In genomic region chr5:28157781-28158180, GRCm38 (mm10) we compare ENCODE assay signal across 16 mouse cellular contexts. TPM values are rescaled to one million over a fixed set of nuclear protein-coding genes. Genes with fewer than 3 reads are reported as not detected.
DNase-seq lines count a peak whose midpoint lies in the region; ATAC-seq and TF ChIP-seq lines count a peak whose summit lies in the region.
"Had no signal": no experiment of that assay in that cellular context is flagged by ENCODE, and none has a peak within 500 bp of the region (broad histone marks: within the 10 kb centered on the region; RNA-seq: fewer than 3 reads in every experiment).

No protein-coding gene starts in this region.

- no peak for TF ChIP-seq POLR2A in ES-Bruce4 (IDR thresholded peaks at IDR 0.05; ENCODE audit: insufficient read depth, low read length)

- DNase-seq in heart, postnatal 25 days (ENCODE audit: low spot score), result no peak
- peak; percentile 32 for DNase-seq in hindbrain, embryonic 11.5 days (ENCODE audit: low spot score)
- peak; percentile 93 for DNase-seq in midbrain, embryonic 11.5 days (ENCODE audit: low spot score, missing footprints)
- DNase-seq in layer of hippocampus, adult 11-12 months (ENCODE audit: low spot score), result no peak
- no peak for DNase-seq in thymus, postnatal 14 days
- no peak for DNase-seq in left cerebral cortex, postnatal 4 days
- DNase-seq: adrenal gland, postnatal 36 days; cerebellum, adult 18-20 months; gastrocnemius, adult 2 months; heart, postnatal 10 days; thymus, adult 18-20 months had no signal

- 1% methylated on average over 17 of the region's 17 CpGs for WGBS in heart, embryonic 11.5 days (ENCODE audit: insufficient replicate concordance)
- WGBS in hindbrain, embryonic 11.5 days, result 1% methylated on average over 17 of the region's 17 CpGs
- 2% methylated on average over 17 of the region's 17 CpGs for WGBS in midbrain, embryonic 11.5 days

- H3K27ac ChIP-seq in heart, embryonic 11.5 days (ENCODE audit: low read depth, low read length), result no peak overlapping the region
- H3K27ac ChIP-seq in ES-Bruce4 (ENCODE audit: insufficient read depth, low read length), result no peak overlapping the region
- no peak overlapping the region for H3K27ac ChIP-seq in hindbrain, embryonic 11.5 days (ENCODE audit: low read depth, low read length)
- peak overlapping the region; percentile 75; the same call in 1 of the 2 replicates for H3K27ac ChIP-seq in midbrain, embryonic 11.5 days (ENCODE audit: low read depth, low read length)
- H3K27ac ChIP-seq: gastrocnemius, adult 2 months had no signal

- no peak overlapping the region for H3K9ac ChIP-seq in heart, embryonic 11.5 days (ENCODE audit: low read depth, low read length)
- no peak overlapping the region for H3K9ac ChIP-seq in ES-Bruce4 (ENCODE audit: low read depth, poor library complexity, severe bottlenecking)
- no peak overlapping the region for H3K9ac ChIP-seq in hindbrain, embryonic 11.5 days (ENCODE audit: low read depth, low read length)
- peak overlapping the region; percentile 63 for H3K9ac ChIP-seq in midbrain, embryonic 11.5 days (ENCODE audit: low read length)

- peaks cover 87% of the 10 kb centered on the region for H3K27me3 ChIP-seq in heart, embryonic 11.5 days (ENCODE audit: control insufficient read depth, insufficient read depth, low read length)
- peaks cover 21% of the 10 kb centered on the region for H3K27me3 ChIP-seq in ES-Bruce4 (ENCODE audit: control insufficient read depth, insufficient read depth, low read length, poor library complexity, severe bottlenecking)
- peaks cover 61% of the 10 kb centered on the region for H3K27me3 ChIP-seq in hindbrain, embryonic 11.5 days (ENCODE audit: control insufficient read depth, insufficient read depth, low read length)
- peaks cover 64% of the 10 kb centered on the region for H3K27me3 ChIP-seq in midbrain, embryonic 11.5 days (ENCODE audit: control insufficient read depth, insufficient read depth, low read length)

- TF ChIP-seq CTCF in ES-Bruce4 (IDR thresholded peaks at IDR 0.05; ENCODE audit: low read depth, low read length), result no peak

- no peaks in the 10 kb centered on the region for H3K36me3 ChIP-seq in heart, embryonic 11.5 days (ENCODE audit: control insufficient read depth, insufficient read depth, low read length)
- no peaks in the 10 kb centered on the region for H3K36me3 ChIP-seq in ES-Bruce4 (ENCODE audit: control insufficient read depth, insufficient read depth, low read length, poor library complexity, severe bottlenecking)
- H3K36me3 ChIP-seq in hindbrain, embryonic 11.5 days (ENCODE audit: control insufficient read depth, insufficient read depth, low read length), result no peaks in the 10 kb centered on the region
- H3K36me3 ChIP-seq in midbrain, embryonic 11.5 days (ENCODE audit: control insufficient read depth, insufficient read depth, low read length), result no peaks in the 10 kb centered on the region

- no peaks in the 10 kb centered on the region for H3K4me1 ChIP-seq in heart, embryonic 11.5 days (ENCODE audit: control insufficient read depth, insufficient read depth, low read length)
- H3K4me1 ChIP-seq in ES-Bruce4 (ENCODE audit: control insufficient read depth, insufficient read depth, low read length), result no peaks in the 10 kb centered on the region
- no peaks in the 10 kb centered on the region for H3K4me1 ChIP-seq in hindbrain, embryonic 11.5 days (replicated peaks; ENCODE audit: control insufficient read depth, insufficient read depth, low read length)
- H3K4me1 ChIP-seq in midbrain, embryonic 11.5 days (ENCODE audit: control insufficient read depth, insufficient read depth, low read length), result peaks cover 31% of the 10 kb centered on the region

- TF ChIP-seq EP300 in ES-Bruce4 (IDR thresholded peaks at IDR 0.05; ENCODE audit: insufficient read depth, low read depth, low read length), result no peak

- intact Hi-C loops in heart, postnatal 25 days (cut with DNase I), result no loop called here
- intact Hi-C loops in left cerebral cortex, postnatal 4 days (cut with DNase I), result no loop called here

- no peak for ATAC-seq in heart, embryonic 11.5 days (replicated peaks; ENCODE audit: insufficient number of reproducible peaks, low FRiP score, low TSS enrichment)
- ATAC-seq in hindbrain, embryonic 11.5 days (ENCODE audit: low FRiP score), result 0 out of 2 replicates have a peak, but pooled peaks have one; percentile 17
- no peak; the same call in none of the 2 replicates for ATAC-seq in midbrain, embryonic 11.5 days (ENCODE audit: low FRiP score)

- H3K4me2 ChIP-seq in heart, embryonic 11.5 days, result peak overlapping the region; percentile 40; the same call in 1 of the 2 replicates
- H3K4me2 ChIP-seq in hindbrain, embryonic 11.5 days (replicated peaks; ENCODE audit: low read depth, low read length), result peak overlapping the region; percentile 33
- peak overlapping the region; percentile 46 for H3K4me2 ChIP-seq in midbrain, embryonic 11.5 days

- 0 out of 2 replicates have a peak overlapping the region, but pooled peaks have one; percentile 1 for H3K4me3 ChIP-seq in heart, embryonic 11.5 days (ENCODE audit: low read depth, low read length)
- peak overlapping the region; percentile 29 for H3K4me3 ChIP-seq in ES-Bruce4 (ENCODE audit: low read depth, low read length)
- no peak overlapping the region; the same call in 1 of the 2 replicates for H3K4me3 ChIP-seq in hindbrain, embryonic 11.5 days (ENCODE audit: low read depth, low read length)
- peak overlapping the region; percentile 26 for H3K4me3 ChIP-seq in midbrain, embryonic 11.5 days (ENCODE audit: low read depth, low read length)
- H3K4me3 ChIP-seq: gastrocnemius, adult 2 months had no signal

- no peaks in the 10 kb centered on the region for H3K9me3 ChIP-seq in heart, embryonic 11.5 days (replicated peaks; ENCODE audit: control insufficient read depth, low read length)
- H3K9me3 ChIP-seq in ES-Bruce4 (replicated peaks; ENCODE audit: control insufficient read depth, insufficient read depth, low read length, poor library complexity, severe bottlenecking), result 0 out of 2 replicates have a peak, but pooled peaks cover 5% of the 10 kb centered on the region
- no peaks in the 10 kb centered on the region for H3K9me3 ChIP-seq in hindbrain, embryonic 11.5 days (ENCODE audit: control insufficient read depth, low read length)
- H3K9me3 ChIP-seq in midbrain, embryonic 11.5 days (ENCODE audit: control insufficient read depth, low read length), result no peaks in the 10 kb centered on the region

RNA-seq across cellular contexts. Expression of gene En2, which starts 7.7 kb away (rescaled TPM):
- polyA plus RNA-seq in heart, embryonic 11.5 days (2014; fragmentation: Nextera tagmentation; extraction: Ambion mirVana), result not detected in 2 replicates
- not detected for total RNA-seq in heart, postnatal 25 days (2021)
- 1.4 and 1.6 TPM in 2 replicates for polyA plus RNA-seq in ES-Bruce4 (2011; ENCODE audit: insufficient read depth, insufficient read length, low read depth, missing spikeins)
- 1.1 and 1.2 TPM in 2 replicates for polyA plus RNA-seq in hindbrain, embryonic 11.5 days (2014; fragmentation: Nextera tagmentation; extraction: Ambion mirVana)
- polyA plus RNA-seq in midbrain, embryonic 11.5 days (2014; fragmentation: Nextera tagmentation; extraction: Ambion mirVana), result 2.4 and 2.9 TPM in 2 replicates
- total RNA-seq in left cerebral cortex, postnatal 4 days (2021), result not detected
- polyA plus RNA-seq: large intestine, adult 2 months; lung, embryonic 16.5 days; spleen, adult 2 months had no signal

Comparison
In these comparisons a context has a peak if more than half of its experiments do, and no peak if none do; other contexts are left out.
1. DNase-seq: peak in hindbrain, embryonic 11.5 days (single experiment) and midbrain, embryonic 11.5 days (single experiment); none in heart, postnatal 25 days (single experiment), layer of hippocampus, adult 11-12 months (single experiment), thymus, postnatal 14 days (single experiment) and left cerebral cortex, postnatal 4 days (single experiment).
2. Peak in every context shown above with its lines, with median percentiles within 50 percentile points of each other: H3K4me2 ChIP-seq.